ENCODE assay signal across 8 mouse cellular contexts in genomic region chr1:138912156-138912616, GRCm38 (mm10). TPM values are rescaled to one million over a fixed set of nuclear protein-coding genes. Genes with fewer than 3 reads are reported as not detected.
DNase-seq lines count a peak whose midpoint lies in the region; ATAC-seq and TF ChIP-seq lines count a peak whose summit lies in the region.

No protein-coding gene starts in this region.

- H3K36me3 ChIP-seq in intestine, embryonic 14.5 days (ENCODE audit: control insufficient read depth, insufficient read depth, low read length), result no peaks in the 10 kb centered on the region
- H3K36me3 ChIP-seq in midbrain, embryonic 13.5 days, result no peaks in the 10 kb centered on the region

- H3K4me2 ChIP-seq in intestine, embryonic 14.5 days (ENCODE audit: low read length), result peak overlapping the region; percentile 31
- no peak overlapping the region for H3K4me2 ChIP-seq in midbrain, embryonic 13.5 days (replicated peaks)

- peaks cover 22% of the 10 kb centered on the region; the same call in 1 of the 2 replicates for H3K27me3 ChIP-seq in intestine, embryonic 14.5 days (replicated peaks; ENCODE audit: control insufficient read depth, insufficient read depth, low read length)
- H3K27me3 ChIP-seq in midbrain, embryonic 13.5 days, result no peaks in the 10 kb centered on the region

- peak; percentile 11 for DNase-seq in kidney, adult 11 months
- DNase-seq in kidney, adult 18-20 months, result no peak
- DNase-seq in ES-CJ7 (ENCODE audit: low read depth, low spot score), result peak; percentile 29
- peak; percentile 75 for DNase-seq in gastrocnemius, adult 2 months
- DNase-seq in intestine, embryonic 14.5 days (ENCODE audit: low spot score), result no peak
- DNase-seq in lung, postnatal 14 days, result peak; percentile 58
- no peak for DNase-seq in left cerebral cortex, adult 8-10 months (ENCODE audit: low spot score in 2 of 2)

- H3K9ac ChIP-seq in intestine, embryonic 14.5 days (ENCODE audit: low read length), result no peak overlapping the region
- H3K9ac ChIP-seq in midbrain, embryonic 13.5 days (replicated peaks), result no peak overlapping the region

- no peak for ATAC-seq in intestine, embryonic 14.5 days (replicated peaks; ENCODE audit: low FRiP score, low TSS enrichment, low read depth)
- no peak for ATAC-seq in midbrain, embryonic 13.5 days

- no peaks in the 10 kb centered on the region for H3K9me3 ChIP-seq in intestine, embryonic 14.5 days (ENCODE audit: control insufficient read depth, low read length)
- H3K9me3 ChIP-seq in midbrain, embryonic 13.5 days, result no peaks in the 10 kb centered on the region

- H3K27ac ChIP-seq in gastrocnemius, adult 2 months, result peak overlapping the region; percentile 69
- no peak overlapping the region for H3K27ac ChIP-seq in intestine, embryonic 14.5 days (ENCODE audit: low read depth)
- no peak overlapping the region for H3K27ac ChIP-seq in midbrain, embryonic 13.5 days

- peak overlapping the region; percentile 64 for H3K4me3 ChIP-seq in gastrocnemius, adult 2 months
- H3K4me3 ChIP-seq in intestine, embryonic 14.5 days (ENCODE audit: low read depth, low read length), result no peak overlapping the region
- H3K4me3 ChIP-seq in midbrain, embryonic 13.5 days (replicated peaks), result no peak overlapping the region

- 15% methylated on average over 8 of the region's 8 CpGs for WGBS in intestine, embryonic 14.5 days
- WGBS in midbrain, embryonic 13.5 days, result 60% methylated on average over 8 of the region's 8 CpGs

- intact Hi-C loops in gastrocnemius, adult 2 months (cut with DNase I), result loop anchor here (5.0 kb wide), 5 partner anchors 50 to 510 kb away; partner anchors contain the start of genes Dennd1b and Zbtb41

- TF ChIP-seq CTCF in gastrocnemius, adult 2 months (IDR thresholded peaks at IDR 0.05), result peak; percentile 54

- H3K4me1 ChIP-seq in intestine, embryonic 14.5 days (replicated peaks; ENCODE audit: control insufficient read depth, insufficient read depth, low read length), result peaks cover 6% of the 10 kb centered on the region; the same call in 1 of the 2 replicates
- no peaks in the 10 kb centered on the region for H3K4me1 ChIP-seq in midbrain, embryonic 13.5 days (replicated peaks)

RNA-seq across cellular contexts. Expression of gene Dennd1b, which starts 51.0 kb away (rescaled TPM):
- 10 to 100 TPM; 20.4 to 22.8 TPM for total RNA-seq in gastrocnemius, adult 2 months (2021)
- 10.2 and 11.6 TPM in 2 replicates for polyA plus RNA-seq in intestine, embryonic 14.5 days (2014; fragmentation: Nextera tagmentation; extraction: Ambion mirVana)
- total RNA-seq in left cerebral cortex, adult 8-10 months (2022), result 10 to 100 TPM; 43.2 to 61.9 (median 57.9) TPM
- 13.0 and 13.1 TPM in 2 replicates for polyA plus RNA-seq in midbrain, embryonic 13.5 days (2015; fragmentation: Nextera tagmentation; extraction: Ambion mirVana)

RNA-seq across cellular contexts. Expression of gene 2310009B15Rik, which starts 55.5 kb away (rescaled TPM):
- total RNA-seq in gastrocnemius, adult 2 months (2021), result 10 to 100 TPM; 14.6 to 15.6 TPM
- 43.9 and 46.1 TPM in 2 replicates for polyA plus RNA-seq in intestine, embryonic 14.5 days (2014; fragmentation: Nextera tagmentation; extraction: Ambion mirVana)
- total RNA-seq in left cerebral cortex, adult 8-10 months (2022), result 10 to 100 TPM; 12.3 to 15.5 (median 13.7) TPM
- 50.8 and 53.7 TPM in 2 replicates for polyA plus RNA-seq in midbrain, embryonic 13.5 days (2015; fragmentation: Nextera tagmentation; extraction: Ambion mirVana)

Comparison
In these comparisons a context has a peak if more than half of its experiments do, and no peak if none do; other contexts are left out.
1. DNase-seq: peak in kidney, adult 11 months (single experiment), ES-CJ7 (single experiment), gastrocnemius, adult 2 months (single experiment) and lung, postnatal 14 days (single experiment); none in kidney, adult 18-20 months (single experiment), intestine, embryonic 14.5 days (single experiment) and left cerebral cortex, adult 8-10 months (0 of 2).